Mouse (Mus musculus) skeletal muscle tissue, adult 2 months (tissue): Measurements from ENCODE around the gene Zfp775.
"Not testable (repeated sequence)": the region's sequence is repeated elsewhere in the genome, so short reads cannot be mapped to it uniquely, and the experiment has no call there.

Experiments
- DNase-seq: peaks from one replicate; pipeline ENCODE4 v3.0.0-alpha.2; 2012; ENCODE audit warnings: low read depth, low spot score

The Zfp775 gene

DNA sequence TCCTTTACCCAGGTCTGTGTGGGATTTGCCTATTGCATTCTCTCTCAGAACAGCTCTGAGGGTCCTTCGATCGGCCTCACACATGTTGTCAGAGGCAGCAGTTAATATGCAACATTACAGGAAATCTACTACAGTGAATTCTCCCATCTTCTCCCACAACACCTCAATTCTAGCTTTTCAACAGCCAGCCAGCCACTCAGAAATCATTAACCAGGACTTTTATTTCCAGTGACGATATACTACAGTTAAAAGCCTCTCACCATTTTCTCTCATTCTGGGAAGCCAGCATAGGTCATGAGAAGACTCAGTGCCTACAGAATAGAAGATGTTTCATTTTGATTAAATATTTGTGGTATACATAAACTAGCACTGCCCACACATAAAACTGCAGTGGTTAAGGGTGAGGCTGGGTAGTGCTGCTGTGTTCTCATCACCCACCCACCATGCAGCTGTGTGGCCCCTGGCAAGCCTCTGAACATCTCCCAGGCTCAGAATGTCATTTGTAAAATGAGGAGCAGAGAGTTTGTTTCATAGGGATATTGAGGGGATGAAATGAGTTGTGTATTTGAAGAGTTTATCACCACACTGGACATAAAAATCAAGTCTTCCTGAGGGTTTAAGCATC is 10.5 kb upstream of the Zfp775 start:
- DNase-seq, result no peak

DNA sequence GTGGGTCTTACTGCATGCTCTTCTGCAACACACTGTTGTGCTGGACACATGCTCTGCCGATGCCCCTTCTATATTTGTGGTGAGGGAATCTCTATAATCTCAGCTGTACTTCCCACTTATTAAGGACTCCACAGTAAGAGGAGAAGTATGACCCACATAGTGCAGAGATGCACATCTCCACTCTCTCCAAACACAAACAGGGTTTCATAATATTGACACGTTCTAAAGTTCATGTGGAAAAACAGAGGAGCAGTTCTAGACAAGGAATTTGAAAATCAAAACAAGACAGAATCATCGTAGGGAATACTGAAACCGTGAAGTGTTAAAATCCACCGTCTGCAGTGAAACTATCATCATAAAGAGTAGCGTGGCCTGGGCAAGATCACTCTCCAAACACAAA is 10.0 kb upstream of the Zfp775 start:
- no peak for DNase-seq

DNA sequence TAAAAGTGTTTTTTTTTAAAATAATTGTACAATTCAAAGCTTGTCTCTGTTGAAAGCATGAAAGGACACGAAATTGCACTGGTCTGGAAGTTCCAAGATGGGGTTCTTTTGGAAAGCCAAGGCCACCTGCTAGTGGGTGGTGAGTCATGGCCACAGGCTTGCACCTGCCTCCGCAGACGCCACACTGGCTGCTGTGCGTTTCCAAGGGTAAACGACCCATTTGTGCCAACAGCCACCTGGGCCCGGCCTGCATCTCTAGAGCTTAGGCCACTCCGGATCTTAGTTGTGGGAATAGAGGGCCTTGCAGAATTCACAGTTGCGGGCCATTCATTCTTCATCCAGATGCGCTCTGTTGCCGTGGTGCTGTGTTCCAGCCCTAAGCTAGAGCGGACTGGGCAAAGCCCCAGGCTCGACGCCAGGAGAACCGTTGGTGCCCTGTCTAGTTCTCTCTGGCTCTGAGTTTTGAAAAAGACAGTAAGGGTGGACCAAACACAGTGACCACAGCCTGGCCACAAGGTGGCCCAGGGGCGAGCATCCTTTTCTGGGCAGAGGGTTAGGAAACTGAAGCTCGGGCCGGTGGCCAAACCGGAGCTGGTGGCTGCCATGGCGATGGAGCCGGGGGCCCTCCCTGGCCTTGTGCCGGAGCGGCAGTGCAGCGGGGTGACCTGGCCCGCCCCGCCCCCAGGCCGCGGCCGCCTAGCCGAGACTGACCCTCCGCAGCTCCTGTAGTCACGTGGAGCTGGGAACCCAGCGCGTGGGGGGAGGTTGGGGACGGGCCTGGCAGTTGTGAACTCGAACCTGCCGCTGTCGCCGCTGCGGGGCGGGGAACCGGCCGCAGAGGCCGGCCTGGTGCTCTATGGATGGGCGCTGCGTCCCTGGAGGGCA is 8.5 kb upstream of the Zfp775 start, which contains the start of the genes Repin1 and Gm44965:
Gene Repin1, plus strand, starts transcription at position 726 of the 885 bp plus-strand sequence.
Gene Gm44965, plus strand, starts transcription at position 784 of the 885 bp plus-strand sequence.
- DNase-seq, result peak; percentile 89

DNA sequence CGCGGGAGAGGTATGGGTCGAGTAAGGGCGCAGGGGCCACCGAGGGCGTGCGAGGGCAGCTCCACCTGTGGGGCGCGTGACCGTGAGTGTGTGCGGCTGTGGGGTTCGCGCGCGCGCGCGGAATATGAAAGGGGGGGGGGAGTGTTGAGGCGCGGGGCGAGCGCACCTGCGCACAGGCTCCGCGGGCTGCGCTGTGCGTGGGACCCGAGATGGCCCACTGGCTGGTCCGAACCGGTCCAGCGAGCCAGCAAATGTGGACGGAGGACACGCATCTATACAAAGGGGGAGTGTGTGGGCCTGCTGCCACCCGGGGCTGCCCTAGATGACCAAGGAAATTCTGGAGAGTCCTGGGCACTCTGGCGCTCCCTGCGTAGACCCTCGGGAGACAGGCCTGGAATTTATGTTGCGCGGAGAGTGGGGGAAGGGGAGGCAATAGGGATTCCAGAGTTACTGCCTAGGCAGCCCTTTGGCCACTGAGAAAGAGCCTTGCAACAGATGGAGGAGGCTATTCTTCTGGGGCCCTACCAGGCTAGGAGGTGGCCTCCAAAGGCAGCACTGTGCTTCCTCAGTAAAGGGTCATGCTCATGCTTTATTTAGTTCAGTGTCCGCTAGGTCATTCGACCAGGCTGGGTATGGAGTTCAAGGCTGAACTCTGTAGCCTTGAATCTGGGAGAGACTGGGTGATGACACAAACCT is 7.7 kb upstream of the Zfp775 start:
- no peak for DNase-seq

DNA sequence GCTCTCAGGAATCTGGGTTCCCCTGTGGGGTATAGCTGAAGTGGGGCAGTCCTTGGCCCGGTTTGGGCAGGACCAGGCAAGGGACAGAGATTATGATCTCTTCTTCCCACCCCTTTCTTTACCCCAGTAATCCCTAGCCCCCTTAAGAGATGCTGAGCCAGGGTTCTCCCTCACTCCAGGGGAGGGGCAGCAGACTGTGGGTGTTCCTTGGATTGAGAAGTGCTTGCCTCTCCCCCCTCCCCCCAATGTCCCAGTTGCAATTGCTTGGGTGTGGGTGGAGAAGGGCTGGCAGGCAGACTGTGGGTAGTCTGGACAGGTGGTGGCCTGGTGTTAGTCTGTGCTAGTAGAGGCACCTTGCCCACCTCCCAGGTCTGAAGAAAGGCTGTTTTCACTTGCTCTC is 6.6 kb upstream of the Zfp775 start:
- DNase-seq, result no peak

DNA sequence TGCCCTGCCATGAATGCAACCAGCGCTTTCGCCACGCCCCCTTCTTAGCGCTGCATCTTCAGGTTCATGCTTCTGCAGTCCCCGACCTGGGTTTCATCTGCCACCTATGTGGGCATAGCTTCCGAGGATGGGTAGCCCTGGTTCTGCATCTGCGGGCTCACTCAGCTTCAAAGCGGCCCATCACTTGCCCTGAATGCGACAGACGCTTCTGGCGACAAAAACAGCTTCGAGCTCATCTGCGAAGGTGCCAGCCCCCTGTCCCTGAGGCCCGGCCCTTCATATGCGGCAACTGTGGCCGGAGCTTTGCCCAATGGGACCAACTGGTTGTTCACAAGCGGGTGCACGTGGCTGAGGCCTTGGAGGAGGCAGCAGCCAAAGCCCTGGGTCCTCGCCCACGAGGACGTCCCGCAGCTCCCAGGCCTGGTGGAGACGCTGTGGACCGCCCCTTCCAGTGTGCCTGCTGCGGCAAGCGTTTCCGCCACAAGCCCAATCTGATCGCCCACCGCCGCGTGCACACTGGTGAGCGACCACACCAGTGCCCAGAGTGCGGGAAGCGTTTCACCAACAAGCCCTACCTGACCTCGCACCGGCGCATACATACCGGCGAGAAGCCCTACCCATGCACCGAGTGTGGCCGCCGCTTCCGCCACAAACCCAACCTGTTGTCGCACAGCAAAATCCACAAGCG is 5.2 kb upstream of the Zfp775 start:
- no peak for DNase-seq

DNA sequence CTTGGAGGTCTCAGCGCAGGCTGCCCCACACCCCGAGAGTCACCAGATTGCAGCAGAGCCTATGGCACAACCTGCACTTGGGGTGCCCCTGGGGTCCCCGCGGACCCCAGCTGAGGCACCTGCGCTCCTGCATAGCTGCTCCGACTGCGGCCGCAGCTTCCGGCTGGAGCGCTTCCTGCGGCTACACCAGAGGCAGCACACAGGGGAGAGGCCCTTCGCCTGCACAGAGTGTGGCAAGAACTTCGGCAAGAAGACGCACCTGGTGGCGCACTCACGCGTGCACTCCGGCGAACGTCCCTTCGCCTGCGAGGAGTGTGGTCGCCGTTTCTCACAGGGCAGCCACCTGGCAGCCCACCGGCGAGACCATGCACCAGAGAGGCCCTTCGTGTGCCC is 4.6 kb upstream of the Zfp775 start:
- DNase-seq, result no peak

DNA sequence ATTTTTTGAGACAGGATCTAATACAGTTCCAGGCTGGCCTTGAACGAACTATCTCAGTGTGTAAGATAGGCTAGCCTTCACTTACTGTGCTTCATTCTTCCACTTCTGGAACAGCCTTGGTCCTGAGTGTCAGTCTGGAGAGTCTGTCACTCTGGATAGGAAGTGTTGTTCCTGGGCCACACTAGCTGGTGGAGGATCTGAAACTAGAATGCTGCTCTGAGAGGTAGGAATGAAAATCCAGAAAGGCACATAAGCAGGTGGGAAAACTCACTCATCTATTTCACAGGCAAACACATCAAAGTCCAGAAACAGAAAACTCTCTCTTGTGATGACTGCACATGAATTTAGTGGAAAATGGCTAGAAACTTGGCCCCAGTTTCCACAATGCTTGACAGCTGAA is 1.3 kb upstream of the Zfp775 start:
- DNase-seq, result no peak

DNA sequence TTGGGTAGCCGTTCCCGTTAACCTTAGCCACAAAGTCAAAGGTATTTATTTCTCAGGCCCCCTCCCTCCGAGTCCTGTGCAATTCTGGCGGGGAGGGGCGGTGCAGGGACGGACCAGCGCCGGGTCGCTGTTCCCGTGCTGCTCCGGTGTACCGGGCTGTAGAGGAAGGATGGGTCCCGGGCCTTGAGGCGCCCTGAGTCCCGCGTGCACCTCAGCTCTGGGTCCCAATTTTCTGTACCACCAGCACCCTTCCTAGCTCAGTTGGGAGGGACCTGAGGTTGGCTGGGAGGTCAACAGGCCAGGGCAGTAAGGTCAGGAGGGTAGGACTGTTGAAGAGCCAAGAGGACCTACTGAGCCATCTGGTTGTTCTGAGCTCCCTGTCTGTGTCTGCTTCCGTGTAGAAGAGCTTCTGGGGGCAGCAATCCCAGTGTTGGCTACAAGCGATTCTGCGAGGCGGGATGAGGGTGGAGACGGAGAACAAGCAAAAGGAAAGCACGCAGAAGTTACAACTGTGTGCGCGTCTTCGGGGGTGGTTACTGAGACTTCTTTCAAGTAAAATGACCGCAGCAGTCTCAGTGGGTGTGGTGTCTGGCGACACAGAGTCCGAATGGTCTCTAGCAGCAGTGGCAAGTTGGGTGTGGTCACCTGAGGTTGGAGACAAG is 348 bp downstream of the Zfp775 start:
- DNase-seq, result no peak

DNA sequence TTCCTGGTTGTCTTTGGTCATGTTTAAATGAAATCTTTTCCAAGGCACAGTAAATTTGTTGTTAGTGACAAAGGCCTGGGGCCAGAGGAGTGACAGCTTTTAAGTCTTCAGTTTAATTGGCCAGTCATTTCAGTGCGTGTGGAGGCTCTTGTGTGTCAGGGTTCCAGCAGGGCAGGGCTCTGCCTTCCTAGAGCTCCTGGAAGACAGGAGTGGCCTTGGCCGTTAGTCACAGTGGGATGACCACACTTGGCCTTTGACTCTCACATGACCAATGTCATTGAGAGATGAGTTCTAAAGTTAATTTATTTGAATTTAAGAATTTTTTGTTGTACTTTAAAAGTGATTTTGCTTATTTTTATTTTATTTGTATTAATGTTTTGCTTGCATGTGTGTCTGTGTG is 6.3 kb downstream of the Zfp775 start:
- no peak for DNase-seq

DNA sequence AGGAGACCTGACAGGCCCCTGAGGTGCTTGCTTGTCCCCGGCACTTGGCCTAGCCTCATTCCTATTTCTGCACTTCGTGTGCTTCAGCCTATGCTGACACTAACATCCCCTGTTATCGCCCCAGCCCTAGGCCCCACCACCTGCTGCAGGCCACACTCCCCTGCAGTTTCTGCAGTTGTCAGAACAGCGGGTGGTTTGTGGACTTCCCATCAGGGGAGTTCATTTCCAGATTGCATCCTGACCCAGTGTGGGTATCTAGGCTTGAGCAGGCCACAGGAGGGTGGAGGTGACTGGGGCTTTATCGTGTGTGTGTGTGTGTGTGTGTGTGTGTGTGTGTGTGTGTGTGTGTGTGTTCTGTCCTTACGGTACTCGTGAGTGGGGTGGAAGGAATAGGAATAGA is 7.6 kb downstream of the Zfp775 start:
- DNase-seq, result no peak

DNA sequence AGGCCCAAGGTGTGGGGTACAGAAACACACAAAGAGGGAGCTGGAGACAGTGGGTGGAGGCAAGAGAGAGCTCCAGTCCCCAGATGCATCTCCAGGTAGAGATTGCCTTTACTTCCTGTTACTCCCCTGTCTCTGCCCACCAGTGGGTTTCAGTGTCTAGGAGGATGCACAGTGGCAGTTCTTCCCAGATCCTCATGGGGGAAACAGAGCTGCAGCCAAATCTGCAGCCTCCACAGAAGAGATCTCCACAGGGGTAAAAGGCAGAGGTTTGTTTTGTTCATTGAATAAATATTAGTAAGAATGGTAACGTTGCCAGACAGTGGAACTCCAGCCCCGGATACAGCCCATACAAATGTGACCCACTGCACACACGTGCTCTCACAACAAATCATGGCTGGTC is 8.8 kb downstream of the Zfp775 start:
- no peak for DNase-seq

DNA sequence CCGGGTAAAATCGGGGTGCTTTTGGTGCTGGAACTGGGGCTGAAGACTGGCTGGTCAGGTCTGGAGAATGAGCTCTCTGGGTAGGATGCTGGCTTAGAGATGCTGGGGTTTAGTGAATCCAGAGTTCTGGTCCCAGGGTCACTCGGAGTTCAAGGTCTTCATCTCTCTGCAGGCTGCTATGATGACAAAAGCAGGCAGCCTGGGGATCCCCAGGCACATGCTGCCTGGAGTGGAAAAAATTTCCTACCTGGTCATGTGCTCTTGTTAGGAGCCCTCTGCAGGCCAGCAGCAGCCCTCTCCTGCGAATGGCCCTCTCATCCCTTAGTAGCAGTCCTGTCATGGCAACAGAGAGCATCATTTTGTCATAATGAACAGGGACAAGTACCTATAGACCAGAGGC is 11.6 kb downstream of the Zfp775 start:
- no peak for DNase-seq

DNA sequence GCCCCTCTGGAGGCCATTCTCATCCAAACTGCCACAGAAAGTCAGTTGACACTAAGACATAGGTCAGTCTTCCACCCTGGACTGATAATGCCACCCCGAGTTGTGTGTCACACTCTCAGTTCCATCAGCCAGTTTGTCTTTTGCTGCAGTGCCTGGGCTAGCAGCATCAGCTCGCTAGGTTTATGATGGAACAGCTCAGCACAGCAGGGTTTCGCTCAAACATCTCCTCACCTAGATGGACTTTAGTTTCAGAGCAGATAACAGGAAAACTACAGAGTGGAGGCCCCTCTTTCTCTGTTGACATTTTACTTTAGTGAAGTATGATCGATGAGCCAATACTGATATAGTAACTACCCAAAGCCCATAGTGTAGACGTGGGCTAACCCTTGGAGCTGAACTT is 12.9 kb downstream of the Zfp775 start:
- no peak for DNase-seq

DNA sequence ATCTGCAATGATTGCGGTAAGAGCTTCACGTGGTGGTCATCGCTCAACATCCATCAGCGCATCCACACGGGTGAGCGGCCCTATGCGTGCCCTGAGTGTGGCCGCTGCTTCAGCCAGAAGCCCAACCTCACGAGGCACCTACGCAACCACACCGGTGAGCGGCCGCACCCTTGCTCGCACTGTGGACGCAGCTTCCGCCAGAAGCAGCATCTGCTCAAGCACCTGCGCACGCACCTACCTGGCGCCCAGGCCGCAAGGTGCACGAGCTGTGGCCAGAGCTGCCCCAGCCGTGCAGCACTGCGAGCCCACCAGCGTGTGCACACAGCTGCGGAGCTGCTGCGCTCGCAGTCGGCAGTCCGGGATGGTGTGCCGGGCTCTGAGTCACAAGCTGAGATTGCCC is 18.2 kb downstream of the Zfp775 start:
- no peak for DNase-seq

DNA sequence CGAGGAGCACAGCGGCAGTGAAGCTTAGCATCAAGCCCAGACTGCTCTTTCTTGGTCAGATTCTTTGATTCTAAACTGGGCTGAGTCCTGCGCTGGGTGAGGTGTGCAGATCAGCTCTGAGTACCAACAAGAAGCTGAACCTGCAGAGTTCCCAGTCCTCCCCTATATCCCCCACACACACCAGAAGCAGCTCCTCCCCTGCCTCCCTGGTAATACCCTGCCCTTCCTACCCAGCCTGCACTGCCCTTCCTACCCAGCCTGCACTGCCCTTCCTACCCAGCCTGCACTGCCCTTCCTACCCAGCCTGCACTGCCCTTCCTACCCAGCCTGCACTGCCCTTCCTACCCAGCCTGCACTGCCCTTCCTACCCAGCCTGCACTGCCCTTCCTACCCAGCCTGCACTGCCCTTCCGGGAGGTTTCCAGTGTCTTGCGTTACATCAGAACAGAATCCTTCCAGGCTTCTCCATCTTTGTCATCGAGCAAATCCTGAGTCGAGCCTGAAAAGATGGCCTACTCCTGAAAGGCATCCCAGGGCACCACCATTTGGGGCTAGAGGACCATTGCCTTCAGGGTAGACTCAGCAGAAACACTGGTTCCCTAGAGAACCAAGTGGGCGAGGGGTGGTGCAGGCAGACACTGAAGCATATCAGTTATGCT is 20.5 kb downstream of the Zfp775 start:
- DNase-seq, result not testable (repeated sequence)

DNA sequence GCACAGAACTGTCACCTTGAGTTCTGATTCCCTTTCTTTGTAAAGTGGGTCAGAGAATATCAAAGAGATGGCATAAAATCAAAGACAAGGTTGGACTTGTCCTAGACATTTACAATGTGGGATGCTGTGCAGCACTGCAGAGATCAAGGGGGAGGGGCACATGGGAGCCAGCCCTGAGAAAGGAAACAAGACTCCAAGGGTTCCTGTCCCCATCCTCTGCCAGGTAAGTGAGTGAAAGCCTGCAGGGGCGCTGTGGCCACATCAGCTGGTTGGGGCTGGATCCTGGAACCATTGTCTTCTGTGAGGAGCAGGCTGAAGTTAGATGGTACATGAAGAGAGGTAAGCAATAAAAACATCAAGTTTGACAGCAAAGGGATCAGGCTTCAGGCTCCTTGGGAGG is 21.6 kb downstream of the Zfp775 start:
- DNase-seq, result no peak

DNA sequence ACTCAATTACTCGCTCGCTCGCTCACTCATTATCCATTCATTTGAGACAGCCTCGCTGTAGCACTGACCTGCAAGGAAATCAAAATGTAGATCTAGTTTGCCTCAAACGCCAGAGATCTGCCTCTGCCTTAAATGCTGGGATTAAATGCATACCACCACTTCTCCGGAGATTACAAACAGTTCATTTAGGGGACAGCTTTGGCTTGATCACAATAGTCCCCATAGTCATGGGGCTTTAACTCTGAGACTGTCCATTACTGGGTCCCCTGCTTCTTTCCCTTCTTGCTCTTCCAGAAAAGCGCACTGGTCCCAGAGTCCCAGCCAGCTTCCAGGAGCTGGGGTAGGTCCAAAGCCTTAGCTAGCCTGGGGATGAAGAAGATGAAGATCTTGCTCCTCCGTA is 24.6 kb downstream of the Zfp775 start, which contains the start of gene AI854703:
Gene AI854703, plus strand, starts transcription at position 301 of the 400 bp plus-strand sequence.
- no peak for DNase-seq

DNA sequence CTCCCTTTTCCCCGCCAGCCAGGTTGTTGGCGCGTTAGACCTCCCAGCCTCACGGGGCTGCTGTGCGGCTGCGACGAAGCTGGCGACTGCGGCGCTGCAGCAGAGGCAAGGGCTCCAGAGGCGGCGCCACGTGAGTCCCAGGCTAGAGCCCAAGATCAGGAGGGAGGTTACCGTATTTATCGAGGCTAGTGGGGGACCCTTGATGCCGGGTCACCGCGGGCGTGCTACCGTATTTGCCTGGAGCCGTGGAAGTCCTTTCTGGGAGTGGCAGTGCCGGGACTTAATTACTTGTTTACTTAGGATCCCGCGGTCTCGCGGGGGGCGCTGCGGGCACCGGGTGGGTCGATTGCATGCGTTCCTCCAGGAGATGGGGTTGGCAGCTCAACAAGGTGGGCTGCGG is 25.1 kb downstream of the Zfp775 start:
- DNase-seq, result peak; percentile 36

DNA sequence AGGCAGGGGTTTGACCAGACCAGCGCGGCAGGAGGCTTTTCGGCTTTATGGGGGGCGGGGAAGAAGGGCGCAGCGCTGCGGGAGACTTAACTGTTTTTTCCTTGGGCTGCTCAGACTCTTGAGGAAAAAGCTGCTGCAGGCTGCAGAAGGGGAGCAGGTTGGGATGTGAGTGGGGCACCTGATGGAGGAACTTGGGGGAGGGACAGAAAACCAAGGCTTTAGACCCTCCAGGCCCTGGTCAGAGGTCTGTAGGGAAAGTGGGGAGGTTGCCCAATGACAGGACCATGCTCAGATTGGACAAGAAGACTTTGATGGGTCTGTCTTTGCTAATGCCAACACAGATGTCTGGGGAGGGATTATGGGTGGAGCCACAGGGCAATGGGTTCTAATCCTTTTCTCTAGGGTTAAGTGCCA is 25.7 kb downstream of the Zfp775 start:
- no peak for DNase-seq

DNA sequence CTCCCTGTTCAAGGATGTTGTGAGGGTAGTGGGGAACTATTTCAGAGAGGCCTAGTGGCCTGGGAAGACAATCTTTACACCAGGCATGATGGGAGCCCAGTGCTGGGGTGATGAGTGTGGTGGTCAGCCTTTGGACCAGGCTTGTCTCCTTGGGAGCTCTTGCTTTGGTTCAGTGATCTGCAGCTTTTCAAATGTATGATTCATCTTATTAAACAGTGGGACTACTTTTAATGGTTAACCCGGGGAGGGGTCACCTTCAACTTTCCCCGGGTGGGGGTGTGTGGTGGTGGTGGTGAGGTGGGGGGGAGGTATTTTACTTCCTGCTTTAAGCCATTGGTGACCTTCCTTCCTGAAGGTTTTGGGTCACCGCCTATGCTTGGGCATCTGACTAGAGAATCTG is 26.5 kb downstream of the Zfp775 start:
- no peak for DNase-seq
